Mouse (Mus musculus): ENCODE measurements around the gene Aldoc. TPM values are rescaled to one million over a fixed set of nuclear protein-coding genes. Genes with fewer than 3 reads are reported as not detected.
A peak's percentile ranks its signal among the peaks of the same experiment; 100 is the strongest.

Aldoc gene
- polyA plus RNA-seq, 1 experiment from 2014 or later = 1.3 TPM

DNA sequence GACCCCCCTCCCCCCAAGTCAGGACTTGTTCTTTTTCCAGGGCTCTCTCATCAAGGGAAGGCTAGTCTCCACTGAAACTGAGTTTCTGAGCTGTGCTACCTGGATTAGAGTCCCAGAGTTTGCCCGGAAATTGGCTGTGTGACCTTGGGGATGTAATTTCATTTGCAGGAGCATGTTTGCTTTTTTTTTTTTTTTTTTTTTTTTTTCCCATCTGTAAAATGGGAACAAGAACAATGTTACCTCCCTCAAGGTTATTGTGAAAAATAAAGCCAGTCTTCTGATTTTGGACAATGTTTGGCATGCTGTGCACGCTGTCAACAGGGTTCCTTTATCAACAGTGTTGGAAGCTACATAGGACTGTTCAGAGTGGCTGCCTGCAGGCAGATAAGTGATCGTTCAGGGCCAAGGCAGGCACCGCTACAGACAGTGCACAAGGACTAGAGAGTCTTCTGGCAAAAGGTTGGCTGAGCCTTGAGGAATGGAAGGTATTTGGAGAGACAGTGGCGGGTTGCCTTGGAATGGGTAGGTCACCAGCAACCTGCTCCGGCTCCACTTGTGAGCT lies 21.6 kb downstream of the Aldoc start:
- H3K27ac ChIP-seq (ENCODE audit: low read depth, low read length) = 0 out of 2 replicates have a peak overlapping the region, but pooled peaks have one; percentile 25
- DNase-seq (ENCODE audit: low spot score, missing footprints) = no peak
- no peaks in the 10 kb centered on the region for H3K27me3 ChIP-seq (ENCODE audit: control insufficient read depth, insufficient read depth, low read length)
- no peaks in the 10 kb centered on the region for H3K36me3 ChIP-seq (ENCODE audit: control insufficient read depth, insufficient read depth, low read length)
- peak overlapping the region; percentile 96 for H3K9ac ChIP-seq (ENCODE audit: low read length)
- H3K4me1 ChIP-seq (ENCODE audit: control insufficient read depth, insufficient read depth, low read length) = peaks cover 9% of the 10 kb centered on the region
- H3K9me3 ChIP-seq (ENCODE audit: control insufficient read depth, low read length) = no peaks in the 10 kb centered on the region
- peak overlapping the region; percentile 85 for H3K4me3 ChIP-seq (ENCODE audit: low read depth, low read length)
- WGBS = 75% methylated on average over 6 of the region's 6 CpGs
- no peak for ATAC-seq (ENCODE audit: low FRiP score)
- peak overlapping the region; percentile 87 for H3K4me2 ChIP-seq

DNA sequence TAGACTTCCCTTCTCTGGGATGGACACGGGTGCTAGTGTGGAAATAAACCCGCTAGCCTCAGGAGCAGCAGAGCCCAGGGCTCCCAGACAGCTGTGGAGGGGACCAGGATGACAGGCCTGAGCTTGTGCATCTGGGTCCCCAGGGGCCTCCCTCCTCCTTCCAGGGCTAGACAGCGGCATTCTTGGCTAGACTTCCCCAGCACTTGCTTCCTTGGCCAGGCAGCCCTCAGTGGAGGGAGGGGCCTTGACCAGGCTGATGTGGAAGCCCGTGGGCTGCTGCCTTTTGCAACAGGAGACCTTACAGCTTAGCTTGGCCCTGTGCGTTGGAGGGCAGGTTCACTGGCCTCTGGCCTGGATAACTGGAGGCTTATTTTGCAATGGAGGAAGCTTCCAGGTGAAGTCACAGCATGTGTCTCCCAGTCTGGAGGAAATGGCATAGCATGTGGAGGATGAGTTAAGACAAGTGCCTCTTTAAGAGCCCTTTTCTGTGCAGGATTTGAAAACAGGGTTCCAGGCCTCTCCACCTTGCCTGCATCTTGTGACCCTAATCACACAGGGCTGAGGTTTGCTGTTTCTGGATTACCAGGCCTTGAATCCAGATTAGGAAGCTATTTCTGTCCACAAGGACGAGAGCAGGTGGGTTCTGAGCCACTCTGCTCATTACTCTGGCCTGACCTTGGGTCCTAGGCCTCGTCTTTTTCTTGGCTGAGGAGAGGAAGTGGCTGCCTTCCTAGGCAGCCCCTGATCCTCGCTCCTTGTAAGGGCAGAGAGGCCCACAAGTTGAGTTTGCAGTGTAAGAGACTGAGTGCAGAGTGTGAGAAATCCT lies 22.3 kb downstream of the Aldoc start:
- DNase-seq (ENCODE audit: low spot score, missing footprints) = peak; percentile 86
- ATAC-seq (ENCODE audit: low FRiP score) = no peak
- H3K27me3 ChIP-seq (ENCODE audit: control insufficient read depth, insufficient read depth, low read length) = no peaks in the 10 kb centered on the region
- peaks cover 9% of the 10 kb centered on the region for H3K4me1 ChIP-seq (ENCODE audit: control insufficient read depth, insufficient read depth, low read length)
- no peaks in the 10 kb centered on the region for H3K36me3 ChIP-seq (ENCODE audit: control insufficient read depth, insufficient read depth, low read length)
- H3K4me3 ChIP-seq (ENCODE audit: low read depth, low read length) = 0 out of 2 replicates have a peak overlapping the region, but pooled peaks have one; percentile 3
- no peak overlapping the region for H3K4me2 ChIP-seq
- H3K9ac ChIP-seq (ENCODE audit: low read length) = peak overlapping the region; percentile 32; the same call in 1 of the 2 replicates
- no peaks in the 10 kb centered on the region for H3K9me3 ChIP-seq (ENCODE audit: control insufficient read depth, low read length)
- H3K27ac ChIP-seq (ENCODE audit: low read depth, low read length) = 0 out of 2 replicates have a peak overlapping the region, but pooled peaks have one; percentile 25
- WGBS = 68% methylated on average over 8 of the region's 8 CpGs

DNA sequence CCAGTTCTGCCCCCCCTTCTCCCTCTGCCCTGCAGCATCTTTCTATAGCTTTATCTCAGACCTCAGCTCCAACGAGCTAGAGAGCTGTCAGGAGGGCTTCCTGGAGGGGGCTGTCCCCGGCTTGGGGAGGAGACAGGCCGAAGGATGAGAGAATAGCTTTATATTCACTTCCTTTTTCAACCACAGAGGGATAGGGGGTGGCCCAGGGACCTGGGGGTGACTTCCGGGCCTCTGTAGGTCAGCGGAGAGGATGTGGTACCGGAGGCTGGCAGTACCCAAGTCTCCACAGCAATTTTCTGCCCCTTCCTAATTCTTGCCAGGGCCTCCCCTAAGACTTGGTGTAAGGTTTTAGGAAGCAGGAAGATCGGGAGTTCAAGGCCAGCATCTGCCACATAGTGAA lies 23.0 kb downstream of the Aldoc start:
- DNase-seq (ENCODE audit: low spot score, missing footprints) = peak; percentile 81
- Histone ChIP-seq H3K9ac (ENCODE audit: low read length) (no peak overlapping the region), H3K4me1 (ENCODE audit: control insufficient read depth, insufficient read depth, low read length) (peaks cover 9% of the 10 kb centered on the region), H3K4me2 (no peak overlapping the region), H3K27me3 (ENCODE audit: control insufficient read depth, insufficient read depth, low read length) (no peaks in the 10 kb centered on the region), H3K36me3 (ENCODE audit: control insufficient read depth, insufficient read depth, low read length) (no peaks in the 10 kb centered on the region), H3K9me3 (ENCODE audit: control insufficient read depth, low read length) (no peaks in the 10 kb centered on the region), H3K27ac (ENCODE audit: low read depth, low read length) (no peak overlapping the region), H3K4me3 (ENCODE audit: low read depth, low read length) (no peak overlapping the region)
- 80% methylated on average over 7 of the region's 7 CpGs for WGBS
- no peak for ATAC-seq (ENCODE audit: low FRiP score)

DNA sequence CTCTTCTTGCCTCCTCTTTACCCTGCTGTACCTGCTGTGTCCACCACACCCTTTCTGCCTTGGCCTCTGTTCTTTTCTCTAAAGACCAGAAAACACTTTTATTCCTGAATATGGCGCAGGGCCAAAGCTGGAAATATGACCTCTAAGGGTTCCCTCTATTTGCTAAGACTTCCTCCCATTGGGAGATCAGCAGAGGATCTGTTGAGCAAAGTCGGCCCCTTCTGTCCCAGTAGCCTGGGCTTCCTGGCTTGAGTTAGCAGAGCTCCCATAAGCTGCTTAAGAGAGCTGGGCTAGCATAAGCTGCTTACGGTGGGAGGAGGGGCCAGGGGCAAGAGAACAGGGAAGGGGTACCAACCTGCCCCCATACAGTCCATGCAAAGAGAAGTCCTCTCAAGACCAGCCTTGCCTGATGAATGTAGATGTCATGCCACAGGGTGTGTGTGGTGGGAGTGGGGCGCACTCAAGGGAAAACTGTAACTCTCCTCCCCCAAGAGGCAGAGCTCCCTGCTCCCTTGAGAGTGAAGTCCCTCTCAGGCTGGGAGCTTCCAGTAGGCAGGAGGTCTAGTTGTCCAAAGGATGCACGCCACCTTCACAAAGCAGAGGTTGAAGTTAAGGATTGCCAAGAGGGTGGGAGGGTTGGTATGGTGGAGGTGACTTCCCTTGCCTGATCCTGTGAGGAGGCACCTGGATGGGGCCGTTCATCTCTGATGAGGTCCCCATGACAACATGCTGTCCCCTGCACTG lies 23.7 kb downstream of the Aldoc start:
- H3K9ac ChIP-seq (ENCODE audit: low read length) = no peak overlapping the region
- H3K27me3 ChIP-seq (ENCODE audit: control insufficient read depth, insufficient read depth, low read length) = no peaks in the 10 kb centered on the region
- H3K27ac ChIP-seq (ENCODE audit: low read depth, low read length) = no peak overlapping the region
- ATAC-seq (ENCODE audit: low FRiP score) (no peak), DNase-seq (ENCODE audit: low spot score, missing footprints) (peak; percentile 78)
- no peak overlapping the region for H3K4me3 ChIP-seq (ENCODE audit: low read depth, low read length)
- H3K9me3 ChIP-seq (ENCODE audit: control insufficient read depth, low read length) = no peaks in the 10 kb centered on the region
- no peak overlapping the region for H3K4me2 ChIP-seq
- H3K36me3 ChIP-seq (ENCODE audit: control insufficient read depth, insufficient read depth, low read length) = no peaks in the 10 kb centered on the region
- WGBS = 54% methylated on average over 6 of the region's 6 CpGs
- H3K4me1 ChIP-seq (ENCODE audit: control insufficient read depth, insufficient read depth, low read length) = peaks cover 9% of the 10 kb centered on the region

GRCm38 (mm10) chr11:78347070-78347754 lies 24.4 kb downstream of the Aldoc start:
- H3K4me2 ChIP-seq = no peak overlapping the region
- H3K4me1 ChIP-seq (ENCODE audit: control insufficient read depth, insufficient read depth, low read length) = peaks cover 9% of the 10 kb centered on the region
- H3K9me3 ChIP-seq (ENCODE audit: control insufficient read depth, low read length) = no peaks in the 10 kb centered on the region
- no peaks in the 10 kb centered on the region for H3K36me3 ChIP-seq (ENCODE audit: control insufficient read depth, insufficient read depth, low read length)
- no peak overlapping the region for H3K9ac ChIP-seq (ENCODE audit: low read length)
- ATAC-seq (ENCODE audit: low FRiP score) = peak; percentile 6; the same call in 1 of the 2 replicates
- WGBS = 89% methylated on average over 10 of the region's 10 CpGs
- DNase-seq (ENCODE audit: low spot score, missing footprints) = peak; percentile 98
- no peaks in the 10 kb centered on the region for H3K27me3 ChIP-seq (ENCODE audit: control insufficient read depth, insufficient read depth, low read length)
- no peak overlapping the region for H3K27ac ChIP-seq (ENCODE audit: low read depth, low read length)
- H3K4me3 ChIP-seq (ENCODE audit: low read depth, low read length) = no peak overlapping the region

- ATAC-seq (ENCODE audit: low FRiP score) = no peak
- Histone ChIP-seq H3K4me1 (ENCODE audit: control insufficient read depth, insufficient read depth, low read length) (peaks cover 9% of the 10 kb centered on the region), H3K4me2 (no peak overlapping the region), H3K4me3 (ENCODE audit: low read depth, low read length) (no peak overlapping the region), H3K9me3 (ENCODE audit: control insufficient read depth, low read length) (no peaks in the 10 kb centered on the region), H3K36me3 (ENCODE audit: control insufficient read depth, insufficient read depth, low read length) (no peaks in the 10 kb centered on the region), H3K27me3 (ENCODE audit: control insufficient read depth, insufficient read depth, low read length) (no peaks in the 10 kb centered on the region), H3K27ac (ENCODE audit: low read depth, low read length) (no peak overlapping the region), H3K9ac (ENCODE audit: low read length) (no peak overlapping the region)
- 81% methylated on average over 9 of the region's 9 CpGs for WGBS
- no peak for DNase-seq (ENCODE audit: low spot score, missing footprints)
Observed at GRCm38 (mm10) chr11:78347908-78348307, 25.1 kb downstream of the Aldoc start.

- Histone ChIP-seq H3K4me1 (ENCODE audit: control insufficient read depth, insufficient read depth, low read length) (peaks cover 9% of the 10 kb centered on the region), H3K9ac (ENCODE audit: low read length) (no peak overlapping the region), H3K4me2 (no peak overlapping the region), H3K27me3 (ENCODE audit: control insufficient read depth, insufficient read depth, low read length) (no peaks in the 10 kb centered on the region), H3K27ac (ENCODE audit: low read depth, low read length) (no peak overlapping the region), H3K4me3 (ENCODE audit: low read depth, low read length) (no peak overlapping the region), H3K36me3 (ENCODE audit: control insufficient read depth, insufficient read depth, low read length) (no peaks in the 10 kb centered on the region), H3K9me3 (ENCODE audit: control insufficient read depth, low read length) (no peaks in the 10 kb centered on the region)
- DNase-seq (ENCODE audit: low spot score, missing footprints) (no peak), ATAC-seq (ENCODE audit: low FRiP score) (no peak)
- 53% methylated on average over 7 of the region's 7 CpGs for WGBS
Observed at GRCm38 (mm10) chr11:78348474-78348873, 25.7 kb downstream of the Aldoc start.

DNA sequence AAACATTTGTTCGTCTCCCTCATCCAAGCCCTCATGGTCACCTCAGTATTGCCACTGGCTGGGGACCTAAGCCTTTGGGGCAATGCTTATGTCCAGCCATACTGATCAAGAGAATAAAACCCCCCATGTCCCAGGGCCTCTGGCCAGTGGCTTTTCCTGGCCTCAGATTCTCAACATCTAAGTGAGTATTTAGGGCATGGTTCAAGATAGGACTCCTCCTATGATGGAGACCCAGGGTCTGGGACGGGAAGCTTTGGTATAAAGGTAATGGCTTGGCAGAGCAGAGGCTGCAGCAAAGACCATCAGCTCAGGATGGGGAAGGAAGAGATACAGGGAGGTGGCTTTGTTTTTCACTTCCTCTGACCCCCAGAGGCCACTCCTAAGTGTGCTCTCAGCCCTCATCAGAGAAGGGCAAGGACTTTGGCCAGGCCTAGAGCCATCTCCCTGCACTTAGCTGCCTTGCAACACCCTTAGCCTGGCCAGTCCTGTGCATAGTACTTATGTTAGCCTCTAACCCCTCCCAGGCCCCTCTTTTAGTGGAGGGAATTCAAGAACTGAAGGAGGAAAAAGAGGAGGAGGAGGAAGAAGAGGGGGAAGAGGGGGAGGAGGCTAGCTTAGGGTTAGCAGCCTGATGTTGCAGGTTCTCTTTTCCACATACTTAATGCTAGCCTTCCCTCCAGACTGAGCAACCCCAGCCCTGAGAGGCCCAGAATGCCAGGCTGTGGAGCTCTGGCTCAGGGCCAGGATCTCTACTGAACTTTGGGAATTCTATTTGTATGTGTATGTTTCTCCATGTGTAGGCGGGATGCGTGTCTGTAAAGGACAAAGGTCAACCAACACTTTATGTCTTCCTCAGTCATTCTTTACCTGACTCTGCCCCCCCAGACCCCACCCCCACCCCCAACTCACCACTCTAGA lies 26.9 kb downstream of the Aldoc start:
- ATAC-seq (ENCODE audit: low FRiP score) (no peak), DNase-seq (ENCODE audit: low spot score, missing footprints) (no peak)
- no peaks in the 10 kb centered on the region for H3K9me3 ChIP-seq (ENCODE audit: control insufficient read depth, low read length)
- no peak overlapping the region for H3K27ac ChIP-seq (ENCODE audit: low read depth, low read length)
- H3K4me2 ChIP-seq = no peak overlapping the region
- no peaks in the 10 kb centered on the region for H3K27me3 ChIP-seq (ENCODE audit: control insufficient read depth, insufficient read depth, low read length)
- 88% methylated on average over 4 of the region's 4 CpGs for WGBS
- H3K9ac ChIP-seq (ENCODE audit: low read length) = no peak overlapping the region
- H3K36me3 ChIP-seq (ENCODE audit: control insufficient read depth, insufficient read depth, low read length) = no peaks in the 10 kb centered on the region
- H3K4me1 ChIP-seq (ENCODE audit: control insufficient read depth, insufficient read depth, low read length) = peaks cover 4% of the 10 kb centered on the region
- no peak overlapping the region for H3K4me3 ChIP-seq (ENCODE audit: low read depth, low read length)

Measured in midbrain, embryonic 11.5 days (tissue).